Mouse (Mus musculus) liver, postnatal 0 days (tissue): ENCODE measurements at regions not wholly inside any gene's neighbourhood (a gene's known extent, or its start where the extent isn't known, plus 50 kb on each side); places are given as distances from the start of the nearest gene placed in this dataset.

ENCODE experiments used
- CTCF ChIP-seq: sonication (generic); IDR thresholded peaks from 2 replicates; pipeline ENCODE4 v1.5.1; 2016; ENCODE audit warnings: antibody characterized with exemption, low read depth
- EP300 ChIP-seq: IDR thresholded peaks from 2 replicates; pipeline ENCODE4 v1.6.1; 2016; ENCODE audit warnings: antibody characterized with exemption, low read depth, mild to moderate bottlenecking

GRCm38 (mm10) chr7:133494982-133495550 lies 106.9 kb downstream of the Tex36 start:
- TF ChIP-seq CTCF (no peak), EP300 (no peak)
